Mouse (Mus musculus): Measurements from ENCODE around the gene Casc3.

DNA sequence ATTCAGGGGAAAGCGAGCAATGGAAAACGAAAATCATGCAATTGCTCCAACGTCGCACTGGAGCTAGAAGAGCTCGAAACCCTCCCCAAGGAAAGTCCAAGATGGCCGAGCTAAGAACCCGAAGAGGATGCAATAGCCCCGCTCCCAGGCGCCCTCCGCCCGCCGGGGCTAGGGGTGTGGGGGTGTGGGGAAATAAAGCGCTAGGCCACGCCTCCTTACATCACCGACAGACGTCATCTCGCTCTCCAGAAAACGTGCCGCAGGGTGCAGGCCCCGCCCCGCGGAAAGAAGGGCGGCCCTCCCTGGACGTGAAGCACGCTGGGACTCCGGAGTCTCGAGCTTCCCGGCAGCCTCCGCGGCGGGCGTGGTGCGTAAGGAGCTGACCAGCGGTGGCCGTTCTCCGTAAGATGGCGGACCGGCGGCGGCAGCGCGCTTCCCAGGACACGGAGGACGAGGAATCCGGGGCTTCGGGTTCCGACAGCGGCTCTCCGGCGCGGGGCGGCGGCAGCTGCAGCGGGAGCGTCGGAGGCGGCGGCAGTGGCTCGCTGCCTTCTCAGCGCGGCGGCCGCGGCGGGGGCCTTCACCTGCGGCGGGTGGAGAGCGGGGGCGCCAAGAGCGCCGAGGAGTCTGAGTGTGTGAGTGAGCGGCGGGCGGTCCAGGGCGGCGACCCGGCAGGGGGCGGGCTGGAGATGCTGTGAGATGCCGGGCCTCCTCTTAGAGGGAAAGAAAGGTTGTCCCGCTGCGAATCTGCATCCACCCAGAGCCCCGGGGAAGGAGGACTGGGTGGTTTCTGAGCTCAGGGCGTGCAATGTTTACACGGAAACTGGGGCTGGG lies 5.0 kb downstream of the Casc3 start:
- TF ChIP-seq CTCF (IDR thresholded peaks at IDR 0.05) = peak; percentile 64
- TF ChIP-seq EP300 (IDR thresholded peaks at IDR 0.05) = no peak

All from lung, postnatal 0 days (tissue).